Mouse (Mus musculus) heart, postnatal 25 days (tissue): ENCODE measurements around the gene Slc25a26. TPM values are rescaled to one million over a fixed set of nuclear protein-coding genes. Genes with fewer than 3 reads are reported as not detected.

Experiments used
- DNase-seq: peaks from one replicate; pipeline ENCODE4 v3.0.0; 2022; ENCODE audit warnings: low spot score
- intact Hi-C: fragments of 180-260 bp; cut with DNase I; formaldehyde crosslinking; loops from one replicate; pipeline ENCODE4 v1.15.1; 2025
- total RNA-seq, 2 experiments: library from RNA; stranded (reverse); gene quantifications; 2 replicates each; pipeline ENCODE4 v1.2.3; 2021

Slc25a26 gene
- total RNA-seq, 2 experiments from 2014 or later: 15.9 to 18.2 TPM

DNA sequence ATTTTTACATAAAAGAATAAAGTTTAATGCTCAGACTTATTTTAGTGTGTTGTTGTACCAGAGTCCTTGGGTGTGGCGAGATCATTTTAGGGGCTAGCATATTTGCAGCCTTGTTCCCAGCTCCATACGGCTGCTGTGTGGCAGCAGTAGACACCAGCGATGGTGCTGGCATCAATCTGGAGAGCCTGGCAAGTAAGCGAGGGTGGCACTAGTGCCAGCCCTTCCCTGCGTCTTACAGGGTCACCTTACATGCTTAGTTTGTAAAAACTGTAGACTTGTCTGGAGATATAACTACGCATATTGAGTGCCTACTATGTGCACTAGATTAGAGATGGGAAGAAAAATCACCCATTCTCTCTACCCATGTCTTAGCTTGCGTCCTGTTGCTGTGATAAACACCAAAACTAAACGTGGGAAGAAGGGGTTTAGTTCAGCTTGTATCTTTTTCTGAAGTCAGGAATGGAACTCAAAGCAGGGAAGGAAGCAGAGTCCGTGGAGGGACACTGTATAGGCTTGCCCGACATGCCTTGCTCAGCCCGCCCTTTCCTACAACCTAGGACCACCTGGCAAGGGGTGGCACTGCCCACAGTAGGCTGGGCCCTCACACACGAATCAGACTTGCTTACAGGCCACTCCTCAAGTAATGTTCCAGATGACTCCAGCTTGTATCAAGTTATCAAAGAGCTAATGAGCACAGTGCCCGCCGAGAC, 96.1 kb downstream of the Slc25a26 start:
- intact Hi-C loops: no loop called here
- DNase-seq: no peak

DNA sequence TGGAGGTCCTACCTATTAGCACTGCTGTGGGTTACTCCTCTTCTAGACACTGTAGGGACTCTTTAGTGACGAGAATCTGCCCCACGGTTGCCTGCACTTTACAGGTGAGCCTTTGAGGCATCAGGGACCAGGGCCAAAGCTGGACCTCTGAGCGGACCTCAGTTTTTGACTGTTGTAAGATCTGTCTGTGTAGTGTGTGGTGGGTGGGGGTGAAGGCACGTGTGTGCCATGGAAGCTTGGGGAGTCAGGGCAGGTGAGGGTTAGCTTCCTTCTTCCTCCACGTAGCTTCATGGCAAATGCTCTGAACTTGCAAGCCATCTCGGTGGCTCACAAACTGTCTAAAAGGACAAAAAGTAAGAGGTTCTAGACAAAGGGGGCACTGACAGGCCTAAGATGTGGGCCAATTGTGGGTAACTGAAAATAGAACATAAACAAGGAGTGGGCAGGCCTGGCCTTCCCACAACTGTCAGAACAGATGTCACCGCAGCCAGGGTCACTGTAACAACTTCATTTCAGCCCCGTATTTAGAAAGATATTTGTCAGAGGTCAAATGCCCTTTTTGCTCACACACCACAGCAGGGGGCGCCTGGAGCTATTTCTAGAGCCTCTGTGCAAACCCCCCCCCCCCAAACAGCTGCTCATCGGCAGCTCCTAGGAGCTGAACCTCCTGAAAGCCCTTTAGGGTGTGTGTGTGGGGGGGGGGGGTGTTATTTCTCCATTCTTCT, 96.8 kb downstream of the Slc25a26 start:
- DNase-seq: no peak
- intact Hi-C loops: no loop called here

DNA sequence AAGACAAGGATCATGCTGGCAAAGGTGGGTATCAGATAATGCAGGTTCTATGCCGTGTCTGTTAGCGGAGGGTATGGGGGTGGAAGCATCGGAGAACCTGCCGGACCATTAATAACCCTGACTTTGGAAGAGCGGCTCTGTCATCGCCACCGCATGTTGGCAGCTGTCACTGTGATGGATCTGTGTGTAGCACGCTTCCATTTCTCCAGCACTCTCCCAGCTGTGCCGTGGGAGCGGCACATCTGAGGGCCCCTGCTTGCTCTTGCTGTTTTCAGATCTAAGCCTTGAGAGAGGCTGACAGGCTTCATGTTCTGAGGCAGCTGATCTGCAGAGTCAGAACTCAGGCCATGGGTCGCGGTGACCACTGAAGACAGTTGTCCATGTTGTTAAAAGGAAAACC, 98.3 kb downstream of the Slc25a26 start:
- no peak for DNase-seq
- intact Hi-C loops: no loop called here

DNA sequence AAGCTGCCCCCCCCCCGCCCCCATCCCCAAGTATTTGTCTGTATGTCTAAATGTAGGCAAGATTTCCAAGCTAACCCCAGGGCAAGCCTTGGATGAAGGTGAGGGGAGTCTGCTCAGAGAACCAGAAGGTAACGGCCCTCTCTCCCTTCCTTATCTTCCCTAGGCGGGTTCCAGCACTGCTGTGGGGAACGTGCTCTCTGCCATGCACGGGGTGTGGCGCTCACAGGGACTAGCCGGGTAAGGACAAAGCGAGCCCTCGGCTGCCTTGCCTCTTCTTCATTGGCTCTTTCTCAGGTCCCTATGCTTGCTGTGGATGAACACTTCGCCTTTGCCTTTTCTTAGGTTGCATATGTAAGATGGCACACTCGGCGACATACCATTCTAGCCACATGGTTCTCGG, 98.9 kb downstream of the Slc25a26 start:
- intact Hi-C loops: no loop called here
- DNase-seq: no peak

GRCm38 (mm10) chr6:94601101-94601500, 101.0 kb downstream of the Slc25a26 start:
- intact Hi-C loops: no loop called here

GRCm38 (mm10) chr6:94601811-94602210, 101.7 kb downstream of the Slc25a26 start:
- intact Hi-C loops: no loop called here
- DNase-seq: no peak

More at GRCm38 (mm10) chr6:94601101-94601500, 101.0 kb downstream of the Slc25a26 start:
- DNase-seq: peak; percentile 60

DNA sequence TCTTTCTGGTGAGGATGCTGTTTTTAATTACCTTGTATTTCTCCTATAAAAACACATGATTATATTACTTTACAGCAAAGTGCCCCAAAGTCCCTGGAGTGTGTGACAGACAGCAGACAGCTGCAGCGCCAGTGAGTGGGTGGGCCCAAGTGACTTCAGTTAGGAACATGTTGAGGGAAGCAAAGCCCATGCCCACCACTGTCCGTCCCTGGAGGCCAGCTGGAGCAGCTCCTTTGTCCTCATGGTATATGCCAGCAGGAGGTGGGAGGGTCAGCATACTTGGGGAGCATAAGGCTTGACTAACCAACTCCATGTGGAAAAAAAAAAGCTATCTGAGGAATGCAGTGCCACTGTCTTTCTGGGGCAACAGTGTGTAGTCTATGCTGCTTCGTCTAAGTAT, 103.9 kb downstream of the Slc25a26 start:
- intact Hi-C loops: no loop called here
- DNase-seq: no peak

DNA sequence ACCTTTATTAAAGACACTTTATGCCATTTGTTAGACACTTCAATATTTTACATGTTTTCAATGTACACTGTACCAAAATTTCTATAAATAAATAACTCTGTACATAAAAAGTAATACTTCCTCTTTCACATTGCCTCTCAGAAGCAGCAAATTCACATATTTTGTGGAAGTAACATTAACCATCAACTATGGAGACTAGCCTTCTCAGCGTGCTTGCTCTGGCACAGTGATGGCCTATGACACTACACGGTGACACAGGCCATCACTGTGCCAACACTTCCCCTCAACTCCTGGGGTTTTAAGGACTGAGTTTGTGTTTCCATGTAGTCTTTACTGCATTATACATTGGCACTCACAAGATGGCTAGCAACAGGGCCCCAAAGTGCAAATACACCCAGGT, 104.4 kb downstream of the Slc25a26 start:
- intact Hi-C loops: no loop called here
- DNase-seq: no peak

DNA sequence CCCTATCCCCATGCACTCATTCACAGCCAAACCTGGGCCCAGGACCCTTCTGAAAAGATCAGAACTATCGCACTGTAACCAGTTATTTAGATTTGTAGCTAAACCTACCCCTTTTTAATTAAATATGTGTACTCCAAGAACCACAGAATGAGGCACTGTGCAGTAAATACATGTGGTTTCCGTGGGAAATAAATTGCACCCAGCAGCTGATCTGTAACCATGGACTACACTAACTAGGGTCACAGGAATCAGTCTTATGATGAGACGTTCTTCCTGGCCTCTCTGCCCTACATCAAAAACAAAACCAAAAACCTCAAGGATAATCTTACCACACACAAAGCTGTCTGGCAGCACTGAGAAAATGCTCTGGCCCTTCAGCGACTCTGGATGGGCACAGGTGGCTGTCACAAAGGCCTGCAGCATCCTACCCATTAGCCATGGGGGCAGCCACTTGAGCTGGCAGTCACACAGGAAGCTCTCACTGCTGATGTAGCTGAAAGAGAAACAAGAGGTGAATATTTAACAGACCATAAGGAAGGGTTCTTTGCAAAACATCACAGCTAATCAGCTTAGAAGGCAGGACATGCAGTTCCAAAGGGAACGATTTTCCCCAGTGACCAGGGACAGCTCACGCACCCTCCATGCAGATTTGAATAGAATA, 113.2 kb downstream of the Slc25a26 start:
- intact Hi-C loops: loop anchor here (5.0 kb wide), 1 partner anchor 76 kb away; no protein-coding TSS in a partner anchor
- DNase-seq: no peak

DNA sequence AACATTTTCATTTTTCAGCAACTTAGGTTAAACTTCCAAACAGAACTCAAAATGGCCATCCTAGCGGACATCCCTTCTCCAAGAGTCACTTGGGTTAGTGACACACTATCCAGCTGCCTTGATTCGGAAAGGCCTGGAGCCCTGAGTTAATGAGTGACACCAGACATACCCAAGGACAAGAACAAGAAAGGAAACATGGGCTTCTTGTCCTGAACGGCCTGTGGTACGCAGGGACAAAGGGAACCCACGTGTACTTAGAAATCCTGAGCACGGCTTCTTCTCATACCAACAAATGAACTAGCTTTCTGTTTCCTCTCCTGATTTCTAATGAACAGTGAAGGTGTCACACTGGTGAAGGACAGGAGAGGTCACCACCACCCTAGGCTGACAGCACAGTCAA, 114.2 kb downstream of the Slc25a26 start:
- intact Hi-C loops: loop anchor here (5.0 kb wide), 1 partner anchor 77 kb away; no protein-coding TSS in a partner anchor
- no peak for DNase-seq

DNA sequence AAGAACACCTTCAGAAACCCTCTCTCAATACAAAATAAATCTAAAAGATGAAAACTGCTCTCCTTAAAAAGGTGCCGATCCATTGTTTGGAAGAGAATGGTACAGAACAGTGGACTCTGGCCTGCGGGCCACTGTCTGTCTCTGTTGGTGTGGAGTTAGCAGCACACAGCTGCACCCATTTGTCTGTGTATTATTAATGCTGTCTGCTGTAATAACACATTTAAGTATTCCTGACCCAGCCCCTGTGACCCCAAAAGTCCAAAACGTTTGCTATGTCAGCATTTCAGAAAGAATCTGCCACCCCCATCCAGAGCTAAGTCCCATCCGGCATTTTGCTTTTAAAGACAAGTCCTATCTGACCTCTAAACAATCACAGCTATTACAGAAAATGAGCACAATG, 115.8 kb downstream of the Slc25a26 start:
- no peak for DNase-seq
- intact Hi-C loops: no loop called here

GRCm38 (mm10) chr6:94618671-94619070, 118.5 kb downstream of the Slc25a26 start:
- intact Hi-C loops: no loop called here
- DNase-seq: no peak

- DNase-seq: no peak
- intact Hi-C loops: loop anchor here (5.0 to 10.0 kb wide), 3 partner anchors 77 to 367 kb away; no protein-coding TSS in a partner anchor
Observed at GRCm38 (mm10) chr6:94620287-94620686, 120.2 kb downstream of the Slc25a26 start.

- intact Hi-C loops: loop anchor here (5.0 to 10.0 kb wide), 3 partner anchors 76 to 366 kb away; no protein-coding TSS in a partner anchor
- peak; percentile 71 for DNase-seq
Observed at GRCm38 (mm10) chr6:94620801-94621301, 120.7 kb downstream of the Slc25a26 start.

DNA sequence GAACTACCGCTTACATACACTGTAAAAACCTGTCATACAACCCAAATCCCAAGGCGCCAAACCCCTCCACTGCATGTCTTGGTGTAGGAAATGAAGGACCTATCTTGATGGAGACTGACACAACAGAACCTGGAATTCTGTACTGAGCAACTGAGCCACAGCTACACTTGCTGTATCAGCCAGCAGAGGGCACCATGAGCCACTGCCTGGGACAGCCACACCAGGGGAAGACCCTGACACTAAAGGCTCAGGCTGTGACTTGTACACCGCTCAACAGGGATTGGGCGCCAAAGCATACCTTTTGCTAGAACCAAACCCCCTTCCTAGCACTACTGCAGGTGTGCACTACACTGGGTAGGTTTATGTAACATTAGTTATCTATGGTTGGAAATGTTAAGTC, 122.9 kb downstream of the Slc25a26 start:
- peak; percentile 34 for DNase-seq
- intact Hi-C loops: loop anchor here (2.0 to 10.0 kb wide), 4 partner anchors 74 to 364 kb away; no protein-coding TSS in a partner anchor

DNA sequence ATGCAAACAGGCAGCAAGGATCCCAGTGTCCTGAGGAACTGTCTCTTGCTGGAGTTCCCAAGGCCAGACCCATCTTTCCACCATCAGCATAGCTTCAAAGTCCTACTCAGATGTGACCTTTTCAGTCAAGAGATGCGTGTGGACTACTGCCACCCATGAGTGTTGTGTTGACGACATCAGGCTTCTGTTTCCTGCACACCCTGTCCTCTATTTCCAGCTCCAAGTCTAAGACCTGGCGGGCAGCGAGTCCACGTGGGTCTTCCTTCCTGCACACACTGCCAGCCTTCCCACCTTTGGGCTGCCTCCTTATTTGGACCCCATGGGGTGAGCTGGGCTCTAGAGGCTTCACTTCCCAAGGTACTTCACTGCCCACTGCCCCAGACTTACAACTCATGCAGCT, 124.4 kb downstream of the Slc25a26 start:
- no peak for DNase-seq
- intact Hi-C loops: loop anchor here (5.0 to 10.0 kb wide), 3 partner anchors 73 to 363 kb away; no protein-coding TSS in a partner anchor

DNA sequence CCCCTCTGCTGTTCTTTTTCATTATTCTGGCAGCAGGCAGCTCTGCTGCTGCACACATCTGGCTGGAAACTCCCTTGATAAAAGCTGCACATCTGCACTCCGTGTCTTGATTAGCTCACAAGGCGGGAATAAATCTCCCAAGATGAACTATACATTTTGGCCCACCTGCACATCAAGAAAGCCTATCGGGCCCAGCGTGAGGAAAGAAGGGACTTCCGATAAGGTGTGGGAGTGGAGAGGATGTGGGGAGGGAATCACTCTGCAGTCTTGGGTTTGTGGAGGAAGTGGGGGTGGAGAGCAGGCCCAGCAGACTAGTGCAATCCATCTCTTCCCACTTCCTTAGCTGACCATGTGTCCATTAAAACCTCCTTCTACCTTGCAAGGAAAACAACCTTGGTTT, 125.8 kb downstream of the Slc25a26 start:
- intact Hi-C loops: loop anchor here (10.0 kb wide), 1 partner anchor 189 kb away; no protein-coding TSS in a partner anchor
- DNase-seq: no peak

GRCm38 (mm10) chr6:94626807-94627206, 126.7 kb downstream of the Slc25a26 start:
- DNase-seq: no peak
- intact Hi-C loops: loop anchor here (10.0 kb wide), 1 partner anchor 188 kb away; no protein-coding TSS in a partner anchor

DNA sequence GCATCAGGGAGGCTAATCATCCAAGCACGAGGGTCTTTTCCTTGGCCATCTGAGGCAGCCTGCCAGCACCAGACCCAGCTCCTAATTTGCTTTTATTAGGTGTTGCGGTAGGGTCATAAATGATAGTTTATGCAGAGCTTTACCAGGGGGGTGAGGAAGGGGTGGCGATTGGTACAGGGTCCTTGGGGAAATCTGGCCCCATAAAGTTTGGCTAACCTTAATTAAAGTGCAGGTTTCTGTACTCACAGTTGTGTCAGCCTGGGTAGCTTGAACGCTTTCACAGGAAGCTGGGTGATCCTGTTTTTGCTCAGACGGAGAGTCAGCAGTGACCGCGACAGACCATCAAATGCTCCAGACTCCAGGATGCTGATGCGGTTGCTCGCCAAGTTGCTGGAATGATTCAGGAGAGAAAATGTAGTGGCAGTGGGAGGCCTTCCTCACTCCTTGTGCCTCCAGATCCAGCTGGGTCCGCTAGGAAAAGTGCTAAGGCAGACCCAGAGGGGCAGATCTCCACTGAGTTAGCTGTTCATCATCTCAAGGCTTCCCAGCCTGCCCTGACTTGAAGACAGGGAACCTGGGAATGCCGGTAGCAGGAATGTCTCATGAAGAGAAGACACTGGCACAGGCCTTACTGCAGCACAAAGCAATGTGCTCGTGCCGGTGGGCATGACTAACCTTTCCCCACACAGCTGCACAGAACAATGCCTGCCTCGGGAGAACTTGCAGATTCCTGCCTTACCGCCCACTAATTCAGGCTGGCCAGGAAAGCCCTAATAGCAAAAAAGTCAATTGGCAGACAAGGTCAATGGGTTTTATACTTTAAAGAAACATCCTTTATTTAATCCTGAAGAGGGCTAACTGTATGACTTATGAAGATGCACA, 127.8 kb downstream of the Slc25a26 start:
- DNase-seq: no peak
- intact Hi-C loops: loop anchor here (10.0 kb wide), 1 partner anchor 187 kb away; no protein-coding TSS in a partner anchor
